Mouse (Mus musculus) embryonic stem cell, embryonic (primary cell): Measurements from ENCODE around the gene H2-DMb2.

Source experiments
- CTCF ChIA-PET, 4 experiments: fragments of 300-600 bp in 2 of 4; fragments of 350-600 bp in 2 of 4; sonication (Branson Sonifier 250); formaldehyde crosslinking; loops; one replicate each; lab custom pipeline; 2022; ENCODE audit warnings: inconsistent platforms in 2 of 4; lab: Charles Lee
- POLR2A ChIA-PET, 4 experiments: fragments of 300-600 bp in 2 of 4; fragments of 350-600 bp in 2 of 4; sonication (Branson Sonifier 250); formaldehyde crosslinking; loops; one replicate each; lab custom pipeline; 2022; ENCODE audit warnings: antibody characterized with exemption in 4 of 4, inconsistent platforms in 1 of 4; lab: Charles Lee

Gene H2-DMb2

GRCm38 (mm10) chr17:34109806-34110195, 33.3 kb upstream of the H2-DMb2 start:
- POLR2A ChIA-PET, result interaction anchor here (0.6 to 21.3 kb wide), 27 partner anchors 4 to 475 kb away, joined by 3 to 604 read pairs (median 6); partner anchors contain the start of genes H2-DMa (in 4 of the 4), Rxrb (in 3 of the 4), Slc39a7 (in 3 of the 4) and Brd2 (in 2 of the 4)
- CTCF ChIA-PET, result interaction anchor here in 3 of 4 experiments (0.7 to 3.6 kb wide), 13 partner anchors 8 to 61 kb away, joined by 3 to 18 read pairs (median 4); partner anchors contain the start of gene H2-DMa (in 1 of the 3)

GRCm38 (mm10) chr17:34110309-34110708, 32.8 kb upstream of the H2-DMb2 start:
- ChIA-PET CTCF (interaction anchor here in 3 of 4 experiments (0.6 to 3.6 kb wide), 11 partner anchors 8 to 278 kb away, joined by 3 to 18 read pairs (median 4); partner anchors contain the start of gene H2-DMa (in 1 of the 3)), POLR2A (interaction anchor here (0.7 to 21.3 kb wide), 27 partner anchors 4 to 157 kb away, joined by 3 to 604 read pairs (median 7); partner anchors contain the start of genes H2-DMa (in 4 of the 4), Rxrb (in 3 of the 4), Slc39a7 (in 3 of the 4) and Brd2 (in 2 of the 4))

- ChIA-PET CTCF (interaction anchor here in 2 of 4 experiments (1.8 to 2.1 kb wide), 2 partner anchors 13 to 21 kb away, joined by 4 to 9 read pairs; no protein-coding TSS in a partner anchor), POLR2A (interaction anchor here in 3 of 4 experiments (1.1 to 21.3 kb wide), 16 partner anchors 8 to 159 kb away, joined by 3 to 604 read pairs (median 62); partner anchors contain the start of genes Brd2 (in 2 of the 3), H2-Oa (in 2 of the 3), Rxrb (in 2 of the 3) and Slc39a7 (in 2 of the 3))
Measured at GRCm38 (mm10) chr17:34114114-34114513, 29.0 kb upstream of the H2-DMb2 start.

GRCm38 (mm10) chr17:34116736-34117370, 26.3 kb upstream of the H2-DMb2 start:
- CTCF ChIA-PET, result interaction anchor here in 2 of 4 experiments (0.7 to 5.9 kb wide), 5 partner anchors 8 to 18 kb away, joined by 3 to 42 read pairs (median 7); no protein-coding TSS in a partner anchor
- POLR2A ChIA-PET, result interaction anchor here (0.5 to 21.3 kb wide), 40 partner anchors 8 to 768 kb away, joined by 3 to 604 read pairs (median 6); partner anchors contain the start of genes H2-Oa (in 3 of the 4), Rxrb (in 3 of the 4), Slc39a7 (in 3 of the 4) and Brd2 (in 2 of the 4)

GRCm38 (mm10) chr17:34117421-34118112, 25.5 kb upstream of the H2-DMb2 start:
- ChIA-PET CTCF (interaction anchor here in 2 of 4 experiments (0.7 to 5.9 kb wide), 5 partner anchors 9 to 18 kb away, joined by 3 to 42 read pairs (median 5); no protein-coding TSS in a partner anchor), POLR2A (interaction anchor here (0.5 to 21.3 kb wide), 50 partner anchors 9 to 993 kb away, joined by 3 to 604 read pairs (median 8); partner anchors contain the start of genes H2-Oa (in 3 of the 4), Brd2 (in 2 of the 4), Psmb9 (in 2 of the 4) and Rps18 (in 2 of the 4))

- ChIA-PET POLR2A (interaction anchor here (0.6 to 21.3 kb wide), 97 partner anchors 9 to 993 kb away, joined by 3 to 604 read pairs (median 7); partner anchors contain the start of genes Rxrb (in 4 of the 4), Slc39a7 (in 4 of the 4), B3galt4 (in 3 of the 4) and H2-Oa (in 3 of the 4)), CTCF (interaction anchor here in 3 of 4 experiments (0.5 to 5.9 kb wide), 9 partner anchors 8 to 856 kb away, joined by 3 to 42 read pairs (median 5); no protein-coding TSS in a partner anchor)
Measured at GRCm38 (mm10) chr17:34118113-34118872, 24.8 kb upstream of the H2-DMb2 start.

GRCm38 (mm10) chr17:34118873-34119248, 24.2 kb upstream of the H2-DMb2 start:
- ChIA-PET CTCF (interaction anchor here in 3 of 4 experiments (0.7 to 5.9 kb wide), 7 partner anchors 9 to 206 kb away, joined by 3 to 42 read pairs (median 6); no protein-coding TSS in a partner anchor), POLR2A (interaction anchor here (0.6 to 21.3 kb wide), 155 partner anchors 8 to 1389 kb away, joined by 3 to 604 read pairs (median 5); partner anchors contain the start of genes Rxrb (in 4 of the 4), Slc39a7 (in 4 of the 4), Agpat1 (in 3 of the 4) and B3galt4 (in 3 of the 4))

GRCm38 (mm10) chr17:34119249-34120179, 23.6 kb upstream of the H2-DMb2 start, which contains the start of gene H2-DMa:
H2-DMa (plus strand) TSS chr17:34119541.
- POLR2A ChIA-PET, result interaction anchor here (0.5 to 21.3 kb wide), 180 partner anchors 8 to 1706 kb away, joined by 3 to 604 read pairs (median 4); partner anchors contain the start of genes Rps18 (in 4 of the 4), Rxrb (in 4 of the 4), Slc39a7 (in 4 of the 4) and Vps52 (in 4 of the 4)
- CTCF ChIA-PET, result interaction anchor here in 3 of 4 experiments (0.7 to 5.9 kb wide), 7 partner anchors 9 to 207 kb away, joined by 3 to 42 read pairs (median 6); no protein-coding TSS in a partner anchor

GRCm38 (mm10) chr17:34120180-34120723, 22.9 kb upstream of the H2-DMb2 start:
- CTCF ChIA-PET, result interaction anchor here in 2 of 4 experiments (0.6 to 5.9 kb wide), 3 partner anchors 15 to 1248 kb away, joined by 4 to 42 read pairs (median 11); no protein-coding TSS in a partner anchor

GRCm38 (mm10) chr17:34120814-34121171, 22.3 kb upstream of the H2-DMb2 start:
- ChIA-PET POLR2A (interaction anchor here (0.5 to 21.3 kb wide), 56 partner anchors 7 to 830 kb away, joined by 3 to 604 read pairs (median 6); partner anchors contain the start of genes H2-Ke6 (in 3 of the 4), H2-Oa (in 3 of the 4), Rps18 (in 3 of the 4) and Rxrb (in 3 of the 4)), CTCF (interaction anchor here in 2 of 4 experiments (0.6 to 5.9 kb wide), 3 partner anchors 14 to 1249 kb away, joined by 4 to 42 read pairs (median 11); no protein-coding TSS in a partner anchor)

More at GRCm38 (mm10) chr17:34120180-34120723, 22.9 kb upstream of the H2-DMb2 start:
- POLR2A ChIA-PET, result interaction anchor here (0.5 to 21.3 kb wide), 83 partner anchors 7 to 1706 kb away, joined by 3 to 604 read pairs (median 5); partner anchors contain the start of genes Rps18 (in 4 of the 4), Vps52 (in 4 of the 4), H2-Ke6 (in 3 of the 4) and H2-Oa (in 3 of the 4)

- ChIA-PET CTCF (interaction anchor here in 3 of 4 experiments (0.7 to 1.0 kb wide), 6 partner anchors 14 to 826 kb away, joined by 3 to 6 read pairs (median 4); no protein-coding TSS in a partner anchor), POLR2A (interaction anchor here in 3 of 4 experiments (0.6 to 21.3 kb wide), 60 partner anchors 6 to 1794 kb away, joined by 3 to 604 read pairs (median 4); partner anchors contain the start of genes Agpat1 (in 3 of the 3), H2-Oa (in 3 of the 3), Rxrb (in 3 of the 3) and Slc39a7 (in 3 of the 3))
Measured at GRCm38 (mm10) chr17:34121172-34121878, 21.8 kb upstream of the H2-DMb2 start.

GRCm38 (mm10) chr17:34121879-34122187, 21.3 kb upstream of the H2-DMb2 start:
- ChIA-PET POLR2A (interaction anchor here in 3 of 4 experiments (0.6 to 21.3 kb wide), 54 partner anchors 5 to 1794 kb away, joined by 3 to 604 read pairs (median 4); partner anchors contain the start of genes Agpat1 (in 3 of the 3), H2-Oa (in 3 of the 3), Rxrb (in 3 of the 3) and Slc39a7 (in 3 of the 3)), CTCF (interaction anchor here in 2 of 4 experiments (0.7 to 1.0 kb wide), 5 partner anchors 13 to 770 kb away, joined by 3 to 6 read pairs (median 4); no protein-coding TSS in a partner anchor)

GRCm38 (mm10) chr17:34122188-34122984, 20.7 kb upstream of the H2-DMb2 start, which contains the start of gene Brd2:
Brd2 (minus strand) TSS chr17:34122634.
- POLR2A ChIA-PET, result interaction anchor here in 3 of 4 experiments (0.6 to 21.3 kb wide), 48 partner anchors 5 to 830 kb away, joined by 3 to 604 read pairs (median 4); partner anchors contain the start of genes H2-Oa (in 3 of the 3), Agpat1 (in 2 of the 3), H2-DMa (in 2 of the 3) and Rps18 (in 2 of the 3)
- CTCF ChIA-PET, result interaction anchor here in 2 of 4 experiments (0.6 to 1.3 kb wide), 4 partner anchors 13 to 56 kb away, joined by 3 to 7 read pairs (median 6); no protein-coding TSS in a partner anchor
